8 mouse cellular contexts compared by ENCODE assay signal in genomic region chr4:106315921-106316350, GRCm38 (mm10). TPM values are rescaled to one million over a fixed set of nuclear protein-coding genes. Genes with fewer than 3 reads are reported as not detected.
DNase-seq lines count a peak whose midpoint lies in the region; ATAC-seq and TF ChIP-seq lines count a peak whose summit lies in the region.

Usp24 (plus strand) TSS chr4:106316213.

- in situ Hi-C loops in Patski (cut with MboI; ENCODE audit: low pct_unique_long_range_greater_than_20kb) = loop anchor here (10.0 kb wide), 1 partner anchor 61 kb away; no protein-coding TSS in a partner anchor

- CTCF ChIA-PET in Patski (lab: Charles Lee) = no interaction called here

- WGBS in hindbrain, embryonic 13.5 days = 1% methylated on average over 53 of the region's 60 CpGs

- H3K9ac ChIP-seq in hindbrain, embryonic 13.5 days = peak within 1 kb of the TSS; percentile 95

- peaks cover 43% of the 10 kb centered on the region for H3K4me1 ChIP-seq in hindbrain, embryonic 13.5 days (replicated peaks)

- POLR2A ChIA-PET in Patski (lab: Charles Lee) = no interaction called here

- no peak for TF ChIP-seq CTCF in Patski (IDR thresholded peaks at IDR 0.05)

- H3K27me3 ChIP-seq in Patski = no peaks in the 10 kb centered on the region
- H3K27me3 ChIP-seq in hindbrain, embryonic 13.5 days = no peaks in the 10 kb centered on the region

- H3K9me3 ChIP-seq in hindbrain, embryonic 13.5 days = no peaks in the 10 kb centered on the region

- no peaks in the 10 kb centered on the region for H3K36me3 ChIP-seq in hindbrain, embryonic 13.5 days

- peak within 1 kb of the TSS; percentile 94 for H3K27ac ChIP-seq in hindbrain, embryonic 13.5 days

- H3K4me3 ChIP-seq in hindbrain, embryonic 13.5 days = peak within 1 kb of the TSS; percentile 92

- peak within 1 kb of the TSS; percentile 93 for H3K4me2 ChIP-seq in hindbrain, embryonic 13.5 days

- no peak for DNase-seq in Patski (ENCODE audit: low read depth, low spot score)
- peak; percentile 84 to 87 for DNase-seq in cerebellum, postnatal 25 days
- DNase-seq in frontal cortex, postnatal 36 days (ENCODE audit: low spot score in 2 of 2) = peak; percentile 71 to 73
- peak; percentile 42 for DNase-seq in left cerebral cortex, adult 11 months (ENCODE audit: low spot score)
- DNase-seq in lung, postnatal 36 days = peak; percentile 77
- DNase-seq in retina, adult 2 months (ENCODE audit: low read depth, low spot score) = peak; percentile 56
- DNase-seq in thymus, postnatal 25 days = peak; percentile 82

- peak; percentile 76 for ATAC-seq in Patski
- peak; percentile 89 for ATAC-seq in hindbrain, embryonic 13.5 days (ENCODE audit: low FRiP score)

RNA-seq across cellular contexts. Expression of gene Usp24, which starts in this region (rescaled TPM):
- polyA plus RNA-seq in Patski (2021) = 28.4 TPM
- 6.9 and 7.1 TPM in 2 replicates for polyA plus RNA-seq in hindbrain, embryonic 13.5 days (2015; fragmentation: Nextera tagmentation; extraction: Ambion mirVana)
